Mouse (Mus musculus) liver, postnatal 0 days (tissue): ENCODE results near the gene Sct. TPM values are rescaled to one million over a fixed set of nuclear protein-coding genes. Genes with fewer than 3 reads are reported as not detected.
A peak's percentile ranks its signal among the peaks of the same experiment; 100 is the strongest.
"Not testable (repeated sequence)": the region's sequence is repeated elsewhere in the genome, so short reads cannot be mapped to it uniquely, and the experiment has no call there.

ENCODE experiments used
- ATAC-seq: fragments of 200-750 bp; cut with Nextera tagmentation; 2 replicates; pipeline ENCODE4 v1.8.0; 2017; ENCODE audit warnings: mild to moderate bottlenecking, moderate library complexity
- DNase-seq: peaks from one replicate; pipeline ENCODE4 v3.0.0-alpha.2; 2016
- H3K27ac ChIP-seq: fragments of 300-500 bp; sonication (generic); 2 replicates; pipeline ENCODE4 v1.5.1; 2014; ENCODE audit warnings: antibody characterized with exemption, moderate library complexity, mild to moderate bottlenecking, low read depth
- H3K27me3 ChIP-seq: fragments of 300-500 bp; sonication (generic); 2 replicates; pipeline ENCODE4 v1.6.1; 2014; ENCODE audit warnings: low read length, control low read depth, mixed read lengths; ENCODE audit not compliant: insufficient read depth
- H3K36me3 ChIP-seq: fragments of 300-500 bp; sonication (generic); replicated peaks from 2 replicates; pipeline ENCODE4 v1.6.1; 2014; ENCODE audit warnings: mild to moderate bottlenecking, control low read depth, low read length, moderate library complexity, mixed read lengths; ENCODE audit not compliant: insufficient read depth
- H3K4me1 ChIP-seq: fragments of 300-500 bp; sonication (generic); 2 replicates; pipeline ENCODE4 v1.6.1; 2014; ENCODE audit warnings: antibody characterized with exemption, mild to moderate bottlenecking, control low read depth; ENCODE audit not compliant: insufficient read depth
- H3K4me2 ChIP-seq: fragments of 300-500 bp; sonication (generic); 2 replicates; pipeline ENCODE4 v1.6.1; 2014; ENCODE audit warnings: low read depth, mild to moderate bottlenecking, low read length, moderate library complexity, mixed read lengths
- H3K4me3 ChIP-seq: fragments of 300-500 bp; sonication (generic); 2 replicates; pipeline ENCODE4 v1.5.1; 2014; ENCODE audit warnings: low read depth, low read length
- H3K9ac ChIP-seq: fragments of 300-500 bp; sonication (generic); replicated peaks from 2 replicates; pipeline ENCODE4 v1.6.1; 2014; ENCODE audit warnings: mild to moderate bottlenecking, moderate library complexity
- H3K9me3 ChIP-seq: fragments of 300-500 bp; sonication (generic); 2 replicates; pipeline ENCODE4 v1.6.1; 2016; ENCODE audit warnings: mild to moderate bottlenecking, control low read depth, low read length, mixed read lengths
- CTCF ChIP-seq: sonication (generic); IDR thresholded peaks from 2 replicates; pipeline ENCODE4 v1.5.1; 2016; ENCODE audit warnings: antibody characterized with exemption, low read depth
- EP300 ChIP-seq: IDR thresholded peaks from 2 replicates; pipeline ENCODE4 v1.6.1; 2016; ENCODE audit warnings: antibody characterized with exemption, low read depth, mild to moderate bottlenecking
- WGBS: fragments of 180-500 bp; shearing (Covaris S2); extraction: QIAGEN DNeasy Blood & Tissue Kit; methylation state at CpG from one replicate; pipeline ENCODE4 v1.1.7; 2014; ENCODE audit not compliant: insufficient replicate concordance; 5-methylcytosine and 5-hydroxymethylcytosine counted together
- polyA plus RNA-seq: library from polyadenylated mRNA; unstranded; fragments of >200 nt; fragmentation: Nextera tagmentation; extraction: Ambion mirVana; gene quantifications from 2 replicates; pipeline ENCODE4 v1.2.1, GENCODE M21; 2015

Gene Sct
- polyA plus RNA-seq, 1 experiment from 2014 or later: not detected

GRCm38 (mm10) chr7:141256159-141256558, 22.8 kb downstream of the Sct start:
- ATAC-seq: no peak
- Histone ChIP-seq H3K4me3 (no peak overlapping the region), H3K4me2 (no peak overlapping the region), H3K36me3 (peaks cover 76% of the 10 kb centered on the region), H3K27me3 (no peaks in the 10 kb centered on the region), H3K27ac (no peak overlapping the region), H3K4me1 (no peaks in the 10 kb centered on the region), H3K9me3 (no peaks in the 10 kb centered on the region), H3K9ac (no peak overlapping the region)
- no peak for DNase-seq
- TF ChIP-seq CTCF (no peak), EP300 (no peak)
- WGBS: 83% methylated on average over 10 of the region's 10 CpGs

GRCm38 (mm10) chr7:141250486-141250885, 28.4 kb downstream of the Sct start:
- H3K9me3 ChIP-seq, H3K4me1 ChIP-seq, ATAC-seq, H3K27ac ChIP-seq, H3K4me2 ChIP-seq, H3K4me3 ChIP-seq, H3K27me3 ChIP-seq, H3K9ac ChIP-seq, DNase-seq: not testable (repeated sequence)
- peaks cover 64% of the 10 kb centered on the region for H3K36me3 ChIP-seq
- WGBS: 84% methylated on average over 4 of the region's 4 CpGs

- H3K9me3 ChIP-seq: no peaks in the 10 kb centered on the region
These were observed 47.4 kb downstream of the Sct start for GRCm38 (mm10) chr7:141231551-141231950.

GRCm38 (mm10) chr7:141231111-141231510, 47.8 kb downstream of the Sct start:
- 95% methylated on average over 3 of the region's 3 CpGs for WGBS
- H3K27me3 ChIP-seq: no peaks in the 10 kb centered on the region
- H3K36me3 ChIP-seq: peaks cover 50% of the 10 kb centered on the region
- no peak for DNase-seq
- peaks cover 20% of the 10 kb centered on the region for H3K4me1 ChIP-seq
- no peak overlapping the region for H3K9ac ChIP-seq
- H3K9me3 ChIP-seq: no peaks in the 10 kb centered on the region
- H3K4me2 ChIP-seq: no peak overlapping the region
- H3K27ac ChIP-seq: no peak overlapping the region
- ATAC-seq: no peak
- no peak overlapping the region for H3K4me3 ChIP-seq
- TF ChIP-seq CTCF: no peak
- no peak for TF ChIP-seq EP300

More at GRCm38 (mm10) chr7:141231551-141231950, 47.4 kb downstream of the Sct start:
- no peak overlapping the region for H3K4me2 ChIP-seq
- H3K36me3 ChIP-seq: peaks cover 50% of the 10 kb centered on the region
- H3K4me3 ChIP-seq: no peak overlapping the region
- no peak for ATAC-seq
- H3K27ac ChIP-seq: no peak overlapping the region
- no peak overlapping the region for H3K9ac ChIP-seq
- H3K27me3 ChIP-seq: no peaks in the 10 kb centered on the region
- H3K4me1 ChIP-seq: peaks cover 20% of the 10 kb centered on the region
- WGBS: 81% methylated on average over 9 of the region's 10 CpGs
- no peak for DNase-seq
- TF ChIP-seq CTCF: no peak
- no peak for TF ChIP-seq EP300

GRCm38 (mm10) chr7:141230570-141230969, 48.4 kb downstream of the Sct start:
- no peak for DNase-seq
- Histone ChIP-seq H3K27me3 (no peaks in the 10 kb centered on the region), H3K4me1 (peaks cover 20% of the 10 kb centered on the region), H3K27ac (no peak overlapping the region), H3K9ac (0 out of 2 replicates have a peak overlapping the region, but pooled peaks have one; percentile 6), H3K9me3 (no peaks in the 10 kb centered on the region), H3K36me3 (peaks cover 47% of the 10 kb centered on the region), H3K4me3 (0 out of 2 replicates have a peak overlapping the region, but pooled peaks have one; percentile 98), H3K4me2 (peak overlapping the region; percentile 78; the same call in 1 of the 2 replicates)
- no peak for ATAC-seq
- WGBS: 89% methylated on average over 4 of the region's 4 CpGs
- TF ChIP-seq EP300 (no peak), CTCF (no peak)

- Histone ChIP-seq H3K27me3 (no peaks in the 10 kb centered on the region), H3K4me2 (peak overlapping the region; percentile 78), H3K9me3 (no peaks in the 10 kb centered on the region), H3K27ac (0 out of 2 replicates have a peak overlapping the region, but pooled peaks have one; percentile 60), H3K9ac (peak overlapping the region; percentile 99), H3K4me3 (peak overlapping the region; percentile 98), H3K4me1 (peaks cover 20% of the 10 kb centered on the region), H3K36me3 (peaks cover 38% of the 10 kb centered on the region)
- TF ChIP-seq CTCF (no peak), EP300 (no peak)
- no peak for DNase-seq
- 37% methylated on average over 6 of the region's 6 CpGs for WGBS
- ATAC-seq: no peak
These were observed 49.2 kb downstream of the Sct start for GRCm38 (mm10) chr7:141229702-141230101.

Other genes starting within 250 kb of the Sct start
- gene B4galnt4, start 218.0 kb downstream of the Sct start, polyA plus RNA-seq: 0.15 and 0.34 TPM in 2 replicates
- 1.4 and 1.5 TPM in 2 replicates for gene Pkp3, start 200.9 kb downstream of the Sct start, polyA plus RNA-seq
- 18.0 and 20.1 TPM in 2 replicates for gene Sigirr, start 178.6 kb downstream of the Sct start, polyA plus RNA-seq
- 1.4 and 1.8 TPM in 2 replicates for gene Ano9, start 161.3 kb downstream of the Sct start, polyA plus RNA-seq
- gene Ptdss2, start 156.8 kb downstream of the Sct start, polyA plus RNA-seq: 57.9 and 71.0 TPM in 2 replicates
- gene Rnh1, start 106.3 kb downstream of the Sct start, polyA plus RNA-seq: 55.2 and 55.7 TPM in 2 replicates
- 44.0 and 46.2 TPM in 2 replicates for gene Hras, start 85.1 kb downstream of the Sct start, polyA plus RNA-seq
- 2.0 and 2.2 TPM in 2 replicates for gene Lrrc56, start 85.0 kb downstream of the Sct start, polyA plus RNA-seq
- gene Lmntd2, start 65.1 kb downstream of the Sct start, polyA plus RNA-seq: 0.49 TPM in 2 replicates
- 24.9 and 27.3 TPM in 2 replicates for gene Rassf7, start 63.3 kb downstream of the Sct start, polyA plus RNA-seq
- 10.8 and 14.3 TPM in 2 replicates for gene Phrf1, start 50.3 kb downstream of the Sct start, polyA plus RNA-seq
- 22.9 and 25.4 TPM in 2 replicates for gene Irf7, start 12.7 kb downstream of the Sct start, polyA plus RNA-seq
- 1.1 and 1.3 TPM in 2 replicates for gene Cdhr5, start 2.3 kb downstream of the Sct start, polyA plus RNA-seq
- gene Drd4, start 12.9 kb upstream of the Sct start, polyA plus RNA-seq: not detected in 2 replicates
- gene Deaf1, start 48.6 kb upstream of the Sct start, polyA plus RNA-seq: 10.7 and 11.9 TPM in 2 replicates
- 9.2 and 11.9 TPM in 2 replicates for gene Tmem80, start 48.6 kb upstream of the Sct start, polyA plus RNA-seq
- gene Eps8l2, start 59.7 kb upstream of the Sct start, polyA plus RNA-seq: 22.2 and 25.4 TPM in 2 replicates
- 246 and 265 TPM in 2 replicates for gene Taldo1, start 113.1 kb upstream of the Sct start, polyA plus RNA-seq
- gene Gatd1, start 135.0 kb upstream of the Sct start, polyA plus RNA-seq: 17.4 and 18.2 TPM in 2 replicates
- gene Cend1, start 150.4 kb upstream of the Sct start, polyA plus RNA-seq: not detected in 2 replicates
- gene Slc25a22, start 158.8 kb upstream of the Sct start, polyA plus RNA-seq: 38.4 and 41.6 TPM in 2 replicates
- 3.6 and 4.3 TPM in 2 replicates for gene Pidd1, start 164.9 kb upstream of the Sct start, polyA plus RNA-seq
- gene Rplp2, start 168.2 kb upstream of the Sct start, polyA plus RNA-seq: 861 and 865 TPM in 2 replicates
- gene Pnpla2, start 176.1 kb upstream of the Sct start, polyA plus RNA-seq: 47.1 and 51.3 TPM in 2 replicates
- gene Cracr2b, start 182.0 kb upstream of the Sct start, polyA plus RNA-seq: 6.3 and 7.3 TPM in 2 replicates
- 5.1 and 6.6 TPM in 2 replicates for gene Cd151, start 188.3 kb upstream of the Sct start, polyA plus RNA-seq
- gene Polr2l, start 196.0 kb upstream of the Sct start, polyA plus RNA-seq: 41.8 and 45.1 TPM in 2 replicates
- gene Tspan4, start 196.1 kb upstream of the Sct start, polyA plus RNA-seq: 72.2 and 77.0 TPM in 2 replicates